Mouse (Mus musculus) MEL (cell line): Measurements from ENCODE around the gene Calm5. TPM values are rescaled to one million over a fixed set of nuclear protein-coding genes. Genes with fewer than 3 reads are reported as not detected.
A peak's percentile ranks its signal among the peaks of the same experiment; 100 is the strongest.

Source experiments
- DNase-seq: peaks from one replicate; pipeline ENCODE4 v3.0.0; 2011; ENCODE audit warnings: low read depth, low spot score
- H3K27ac ChIP-seq: 2 replicates; pipeline ENCODE4 v1.5.1; 2012; ENCODE audit warnings: low read depth, mild to moderate bottlenecking, control low read depth, low read length, moderate library complexity; ENCODE audit not compliant: control insufficient read depth
- H3K27me3 ChIP-seq, 2 experiments: fragments of 150-350 bp in 1 of 2; sonication (generic) in 1 of 2; 2 replicates each; pipeline ENCODE4 v1.6.1; 2012; ENCODE audit warnings: low read length in 2 of 2, mild to moderate bottlenecking in 2 of 2, improper control_type of control experiment in 1 of 2, moderate library complexity in 1 of 2; ENCODE audit not compliant: insufficient read depth in 2 of 2, control insufficient read depth in 1 of 2
- H3K36me3 ChIP-seq, 2 experiments: 2 replicates each; pipeline ENCODE4 v1.6.1; 2012 to 2014; ENCODE audit warnings: low read length in 2 of 2, improper control_type of control experiment in 1 of 2, inconsistent platforms in 1 of 2, mild to moderate bottlenecking in 1 of 2; ENCODE audit not compliant: insufficient read depth in 2 of 2, control insufficient read depth in 1 of 2
- H3K4me1 ChIP-seq, 2 experiments: fragments of 150-350 bp in 1 of 2; sonication (generic) in 1 of 2; 2 replicates each; pipeline ENCODE4 v1.6.1; 2012; ENCODE audit warnings: low read length in 2 of 2, improper control_type of control experiment in 1 of 2, mild to moderate bottlenecking in 1 of 2; ENCODE audit not compliant: insufficient read depth in 2 of 2, control insufficient read depth in 1 of 2
- H3K4me3 ChIP-seq, 2 experiments: fragments of 150-350 bp in 1 of 2; sonication (generic) in 1 of 2; 2 replicates each; pipeline ENCODE4 v1.5.1; 2012; ENCODE audit warnings: low read depth in 2 of 2, low read length in 2 of 2, mild to moderate bottlenecking in 2 of 2, moderate library complexity in 2 of 2, control low read depth in 1 of 2, improper control_type of control experiment in 1 of 2; ENCODE audit not compliant: control insufficient read depth in 1 of 2, insufficient read depth in 1 of 2
- H3K79me2 ChIP-seq: 2 replicates; pipeline ENCODE4 v1.6.1; 2012; ENCODE audit warnings: mild to moderate bottlenecking, low read length, moderate library complexity; ENCODE audit not compliant: control insufficient read depth, poor library complexity, insufficient read depth
- H3K9ac ChIP-seq: 2 replicates; pipeline ENCODE4 v1.6.1; 2012; ENCODE audit warnings: low read depth, mild to moderate bottlenecking, control low read depth, low read length, moderate library complexity; ENCODE audit not compliant: control insufficient read depth, poor library complexity, severe bottlenecking
- H3K9me3 ChIP-seq: fragments of 150-350 bp; sonication (generic); replicated peaks from 2 replicates; pipeline ENCODE4 v1.6.1; 2012; ENCODE audit warnings: mild to moderate bottlenecking, low read length, improper control_type of control experiment, moderate library complexity; ENCODE audit not compliant: insufficient read depth
- CHD1 ChIP-seq: IDR thresholded peaks from 2 replicates; pipeline ENCODE4 v1.6.1; 2012; ENCODE audit warnings: low read depth, mild to moderate bottlenecking, inconsistent platforms, low read length, improper control_type of control experiment
- CHD2 ChIP-seq: IDR thresholded peaks from 2 replicates; pipeline ENCODE4 v1.6.1; 2011; ENCODE audit warnings: low read length, improper control_type of control experiment
- CTCF ChIP-seq, 3 experiments: IDR thresholded peaks in 2 of 3; conservative IDR thresholded peaks in 1 of 3; 2 replicates each; pipeline ENCODE4 v1.5.1; 2011 to 2012; ENCODE audit warnings: low read length in 3 of 3, low read depth in 2 of 3, mild to moderate bottlenecking in 2 of 3, improper control_type of control experiment in 1 of 3, inconsistent platforms in 1 of 3, mixed read lengths in 1 of 3, moderate library complexity in 1 of 3; ENCODE audit not compliant: control insufficient read depth in 1 of 3, insufficient read depth in 1 of 3, poor library complexity in 1 of 3, severe bottlenecking in 1 of 3
- E2F4 ChIP-seq: IDR thresholded peaks from 2 replicates; pipeline ENCODE4 v1.6.1; 2011; ENCODE audit warnings: low read depth, low read length, improper control_type of control experiment, borderline replicate concordance
- ELF1 ChIP-seq: IDR thresholded peaks from 2 replicates; pipeline ENCODE4 v1.6.1; 2014; ENCODE audit warnings: low read depth, mild to moderate bottlenecking, inconsistent platforms, low read length, improper control_type of control experiment, moderate library complexity
- EP300 ChIP-seq, 2 experiments: IDR thresholded peaks; 2 replicates each; pipeline ENCODE4 v1.6.1; 2011; ENCODE audit warnings: improper control_type of control experiment in 2 of 2, low read length in 2 of 2, low read depth in 1 of 2, mild to moderate bottlenecking in 1 of 2
- ETS1 ChIP-seq: IDR thresholded peaks from 2 replicates; pipeline ENCODE4 v1.6.1; 2012; ENCODE audit warnings: low read depth, mild to moderate bottlenecking, inconsistent platforms, low read length, improper control_type of control experiment, moderate library complexity
- GABPA ChIP-seq: IDR thresholded peaks from 2 replicates; pipeline ENCODE4 v1.6.1; 2012; ENCODE audit warnings: low read depth, mild to moderate bottlenecking, inconsistent platforms, low read length, improper control_type of control experiment, moderate library complexity
- HCFC1 ChIP-seq: IDR thresholded peaks from 2 replicates; pipeline ENCODE4 v1.6.1; 2012; ENCODE audit warnings: low read depth, mild to moderate bottlenecking, inconsistent platforms, low read length, improper control_type of control experiment, moderate library complexity
- JUND ChIP-seq: IDR thresholded peaks from 2 replicates; pipeline ENCODE4 v1.6.1; 2011; ENCODE audit warnings: low read depth, mild to moderate bottlenecking, improper control_type of control experiment, low read length
- KAT2A ChIP-seq: conservative IDR thresholded peaks from 2 replicates; pipeline ENCODE4 v1.6.1; 2012; ENCODE audit warnings: low read depth, low read length, improper control_type of control experiment, inconsistent platforms
- MAFK ChIP-seq: IDR thresholded peaks from 2 replicates; pipeline ENCODE4 v1.6.1; 2011; ENCODE audit warnings: low read depth, mild to moderate bottlenecking, low read length, improper control_type of control experiment, borderline replicate concordance
- MAX ChIP-seq: IDR thresholded peaks from 2 replicates; pipeline ENCODE4 v1.6.1; 2011; ENCODE audit warnings: low read length, improper control_type of control experiment
- MEF2A ChIP-seq: IDR thresholded peaks from 2 replicates; pipeline ENCODE4 v1.6.1; 2014; ENCODE audit warnings: low read depth, mild to moderate bottlenecking, inconsistent platforms, low read length, improper control_type of control experiment; ENCODE audit not compliant: poor library complexity, insufficient replicate concordance, severe bottlenecking; ENCODE audit errors: extremely low read depth
- MXI1 ChIP-seq: IDR thresholded peaks from 2 replicates; pipeline ENCODE4 v1.6.1; 2011; ENCODE audit warnings: mild to moderate bottlenecking, low read depth, low read length, improper control_type of control experiment
- MYB ChIP-seq: IDR thresholded peaks from 2 replicates; pipeline ENCODE4 v1.6.1; 2011; ENCODE audit warnings: mild to moderate bottlenecking, low read depth, low read length, improper control_type of control experiment
- NELFE ChIP-seq: IDR thresholded peaks from 2 replicates; pipeline ENCODE4 v1.6.1; 2011; ENCODE audit warnings: low read depth, low read length, improper control_type of control experiment
- POLR2A ChIP-seq, 2 experiments: IDR thresholded peaks; 2 replicates each; pipeline ENCODE4 v1.6.1; 2011 to 2012; ENCODE audit warnings: low read length in 2 of 2, mild to moderate bottlenecking in 2 of 2, control low read depth in 1 of 2, improper control_type of control experiment in 1 of 2, low read depth in 1 of 2, moderate library complexity in 1 of 2; ENCODE audit not compliant: control insufficient read depth in 1 of 2, insufficient read depth in 1 of 2, poor library complexity in 1 of 2
- POLR2AphosphoS2 ChIP-seq: IDR thresholded peaks from 2 replicates; pipeline ENCODE4 v1.6.1; 2011; ENCODE audit warnings: low read length, improper control_type of control experiment
- POLR2AphosphoS5 ChIP-seq: IDR thresholded peaks from 2 replicates; pipeline ENCODE4 v1.6.1; 2012; ENCODE audit warnings: low read depth, borderline replicate concordance, mild to moderate bottlenecking, inconsistent platforms, low read length, moderate library complexity, mixed read lengths
- RAD21 ChIP-seq: IDR thresholded peaks from 2 replicates; pipeline ENCODE4 v1.6.1; 2011; ENCODE audit warnings: mild to moderate bottlenecking, low read depth, low read length, improper control_type of control experiment
- RCOR1 ChIP-seq: IDR thresholded peaks from 2 replicates; pipeline ENCODE4 v1.6.1; 2012; ENCODE audit warnings: low read depth, mild to moderate bottlenecking, inconsistent platforms, low read length, improper control_type of control experiment
- SIN3A ChIP-seq: IDR thresholded peaks from 2 replicates; pipeline ENCODE4 v1.6.1; 2012; ENCODE audit warnings: low read length, improper control_type of control experiment, inconsistent platforms
- SMC3 ChIP-seq: IDR thresholded peaks from 2 replicates; pipeline ENCODE4 v1.6.1; 2011; ENCODE audit warnings: low read depth, low read length, improper control_type of control experiment
- TAL1 ChIP-seq: IDR thresholded peaks from 2 replicates; pipeline ENCODE4 v1.6.1; 2012; ENCODE audit warnings: mild to moderate bottlenecking, inconsistent platforms, low read length, moderate library complexity, mixed read lengths
- TBP ChIP-seq: IDR thresholded peaks from 2 replicates; pipeline ENCODE4 v1.8.0; 2011; ENCODE audit warnings: low read depth, low read length, improper control_type of control experiment
- USF2 ChIP-seq, 2 experiments: IDR thresholded peaks; 2 replicates each; pipeline ENCODE4 v1.6.1; 2011 to 2012; ENCODE audit warnings: improper control_type of control experiment in 2 of 2, low read length in 2 of 2, borderline replicate concordance in 1 of 2, inconsistent platforms in 1 of 2, low read depth in 1 of 2, mild to moderate bottlenecking in 1 of 2; ENCODE audit not compliant: insufficient read depth in 1 of 2
- ZNF384 ChIP-seq: IDR thresholded peaks from 2 replicates; pipeline ENCODE4 v1.6.1; 2012; ENCODE audit warnings: low read depth, mild to moderate bottlenecking, inconsistent platforms, low read length, improper control_type of control experiment
- polyA plus RNA-seq, 2 experiments: library from polyadenylated mRNA; stranded (reverse) in 1 of 2; unstranded in 1 of 2; fragments of >175 nt in 1 of 2; fragments of >200 nt in 1 of 2; gene quantifications; 2 replicates each; pipeline versions ENCODE4 v1.2.1 to v1.2.4; 2012; ENCODE audit warnings: low replicate concordance in 2 of 2, low read depth in 1 of 2; ENCODE audit not compliant: insufficient read length in 2 of 2, insufficient read depth in 1 of 2, missing spikeins in 1 of 2
- total RNA-seq: library from RNA; depleted of rRNA; stranded (reverse); fragments of 300-350 nt; gene quantifications from 2 replicates; pipeline ENCODE4 v1.2.3, GENCODE M21; 2012

Calm5 gene
- total and polyA plus RNA-seq, 3 experiments: not detected

DNA sequence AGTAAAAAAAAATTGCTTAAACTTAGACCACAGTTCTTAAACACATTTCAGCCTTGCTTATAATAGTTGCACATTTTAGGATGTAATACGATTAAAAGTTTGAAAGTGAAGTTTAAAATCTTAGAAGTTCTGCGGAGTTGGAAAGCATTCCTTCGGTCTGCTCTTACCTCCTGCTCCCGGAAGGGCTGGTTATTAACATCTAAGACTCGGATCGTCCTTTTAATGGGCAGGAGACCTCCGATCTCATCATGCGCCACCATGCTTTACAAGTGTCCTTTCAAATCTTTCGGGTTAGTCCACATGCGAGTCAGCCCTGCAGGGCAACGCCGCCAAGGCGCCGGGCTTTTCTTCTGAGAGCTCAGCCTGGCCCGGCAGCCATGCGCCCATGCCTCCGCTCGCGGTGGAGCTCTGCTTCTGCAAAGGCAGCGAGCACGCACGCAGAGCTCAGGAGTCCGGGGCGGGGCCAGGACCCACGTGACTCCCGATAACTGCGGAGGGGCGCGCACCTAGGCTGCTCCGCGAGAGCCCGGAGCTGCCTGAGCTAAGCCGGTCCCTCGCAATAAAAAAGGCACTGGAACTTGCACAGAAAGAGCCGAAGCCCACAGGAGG, 39.3 kb downstream of the Calm5 start (continued):
- TF ChIP-seq MAX (peak; percentile 92), E2F4 (no peak), NELFE (peak; percentile 97), POLR2A (IDR thresholded peaks at IDR 0.05; ENCODE audit: control insufficient read depth in 1 of 2, insufficient read depth in 1 of 2, low read depth in 1 of 2, low read length in 2 of 2, poor library complexity in 1 of 2) (peak; percentile 97 to 99), JUND (no peak), SIN3A (peak; percentile 87), MXI1 (peak; percentile 93), POLR2AphosphoS5 (no peak), TAL1 (no peak), RCOR1 (no peak), POLR2AphosphoS2 (peak; percentile 97), CHD2 (no peak), GABPA (no peak), ZNF384 (no peak), MAFK (no peak), SMC3 (no peak), ELF1 (peak; percentile 34; the same call in 1 of the 2 replicates), USF2 (IDR thresholded peaks at IDR 0.05; ENCODE audit: borderline replicate concordance in 1 of 2, insufficient read depth in 1 of 2, low read depth in 1 of 2, low read length in 2 of 2) (peak; percentile 50 to 76; a peak in 3 of 4 replicates), MEF2A (no peak), CTCF (IDR thresholded peaks at IDR 0.05 in 2 of 3, conservative IDR thresholded peaks at IDR 0.05 in 1 of 3; ENCODE audit: control insufficient read depth in 1 of 3, insufficient read depth in 1 of 3, low read depth in 2 of 3, low read length in 3 of 3, poor library complexity in 1 of 3, severe bottlenecking in 1 of 3) (0 out of 6 replicates have a peak, but pooled peaks of 1 of the 3 experiments have one; percentile 5), RAD21 (no peak)

DNA sequence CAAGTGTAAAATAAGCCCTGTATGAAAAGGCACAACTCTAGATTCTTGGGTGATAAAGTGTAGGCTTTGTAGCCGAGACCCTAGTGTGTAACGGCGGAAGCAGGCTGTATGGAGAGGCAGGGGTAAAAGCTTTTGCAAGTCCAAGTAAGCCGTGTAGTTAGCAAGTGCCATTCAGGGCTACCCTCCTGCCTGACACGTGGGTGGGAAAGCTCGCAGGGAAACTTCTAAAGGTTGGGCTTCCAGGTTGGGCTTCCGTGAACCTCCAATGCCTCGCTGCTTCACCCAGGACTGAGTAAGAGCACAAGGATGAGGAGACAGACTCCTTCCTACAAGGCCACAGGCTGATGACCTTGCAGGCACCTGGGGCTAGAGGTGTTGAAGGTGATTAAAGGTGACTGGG, 40.6 kb downstream of the Calm5 start:
- H3K4me1 ChIP-seq: peaks cover 2 to 4% of the 10 kb centered on the region in 2 experiments; a peak in 2 of 4 replicates
- no peak for TF ChIP-seq CHD1
- TF ChIP-seq MEF2A: no peak
- no peak for TF ChIP-seq GABPA
- TF ChIP-seq SIN3A: no peak
- no peak for TF ChIP-seq MYB
- no peak for TF ChIP-seq POLR2AphosphoS5
- no peak for TF ChIP-seq E2F4
- TF ChIP-seq TBP: no peak
- no peak for TF ChIP-seq MAX
- no peak for TF ChIP-seq HCFC1
- no peak for TF ChIP-seq ELF1
- no peak for TF ChIP-seq ETS1
- TF ChIP-seq EP300 (IDR thresholded peaks at IDR 0.05; ENCODE audit: low read depth in 1 of 2, low read length in 2 of 2): no peak
- no peak for TF ChIP-seq MAFK
- no peak for TF ChIP-seq KAT2A
- no peak for TF ChIP-seq ZNF384
- peaks cover 24% of the 10 kb centered on the region for H3K79me2 ChIP-seq
- no peaks in the 10 kb centered on the region for H3K9me3 ChIP-seq
- DNase-seq: no peak
- H3K27ac ChIP-seq: no peak overlapping the region
- H3K27me3 ChIP-seq: no peaks in the 10 kb centered on the region
- H3K9ac ChIP-seq: no peak overlapping the region
- H3K36me3 ChIP-seq: peaks cover 0 to 19% of the 10 kb centered on the region in 2 experiments; a peak in 2 of 4 replicates
- no peak overlapping the region for H3K4me3 ChIP-seq
